Mouse (Mus musculus) intestine, embryonic 16.5 days (tissue): ENCODE measurements around the gene Adgrb3. TPM values are rescaled to one million over a fixed set of nuclear protein-coding genes. Genes with fewer than 3 reads are reported as not detected.
"Not testable (repeated sequence)": the region's sequence is repeated elsewhere in the genome, so short reads cannot be mapped to it uniquely, and the experiment has no call there.

Experiments used
- ATAC-seq: fragments of 200-750 bp; cut with Nextera tagmentation; 2 replicates; pipeline ENCODE4 v1.8.0; 2017; ENCODE audit warnings: moderate TSS enrichment, moderate library complexity
- H3K27ac ChIP-seq: fragments of 300-500 bp; sonication (generic); 2 replicates; pipeline ENCODE4 v1.5.1; 2014; ENCODE audit warnings: mild to moderate bottlenecking, low read length
- H3K27me3 ChIP-seq: fragments of 300-500 bp; sonication (generic); replicated peaks from 2 replicates; pipeline ENCODE4 v1.6.1; 2014; ENCODE audit warnings: low read length, control low read depth, mixed read lengths; ENCODE audit not compliant: control insufficient read depth, insufficient read depth
- H3K36me3 ChIP-seq: fragments of 300-500 bp; sonication (generic); 2 replicates; pipeline ENCODE4 v1.6.1; 2014; ENCODE audit warnings: low read length, control low read depth; ENCODE audit not compliant: control insufficient read depth, insufficient read depth
- H3K4me1 ChIP-seq: fragments of 300-500 bp; sonication (generic); 2 replicates; pipeline ENCODE4 v1.6.1; 2014; ENCODE audit warnings: low read length, control low read depth, mixed read lengths; ENCODE audit not compliant: control insufficient read depth, insufficient read depth
- H3K4me2 ChIP-seq: fragments of 300-500 bp; sonication (generic); 2 replicates; pipeline ENCODE4 v1.6.1; 2014; ENCODE audit warnings: low read depth, low read length, control low read depth
- H3K4me3 ChIP-seq: fragments of 300-500 bp; sonication (generic); 2 replicates; pipeline ENCODE4 v1.5.1; 2014; ENCODE audit warnings: mild to moderate bottlenecking, low read length
- H3K9ac ChIP-seq: fragments of 300-500 bp; sonication (generic); 2 replicates; pipeline ENCODE4 v1.6.1; 2014; ENCODE audit warnings: low read depth, low read length
- H3K9me3 ChIP-seq: fragments of 300-500 bp; sonication (generic); 2 replicates; pipeline ENCODE4 v1.6.1; 2016; ENCODE audit warnings: low read length, control low read depth; ENCODE audit not compliant: control insufficient read depth
- WGBS: fragments of 180-500 bp; shearing (Covaris S2); extraction: QIAGEN DNeasy Blood & Tissue Kit; methylation state at CpG from one replicate; pipeline ENCODE4 v1.1.7; 2014; 5-methylcytosine and 5-hydroxymethylcytosine counted together
- polyA plus RNA-seq: library from polyadenylated mRNA; unstranded; fragments of >200 nt; fragmentation: Nextera tagmentation; extraction: Ambion mirVana; gene quantifications from 2 replicates; pipeline ENCODE4 v1.2.1, GENCODE M21; 2015

Adgrb3 gene
- polyA plus RNA-seq, 1 experiment from 2014 or later, result 1.9 TPM

DNA sequence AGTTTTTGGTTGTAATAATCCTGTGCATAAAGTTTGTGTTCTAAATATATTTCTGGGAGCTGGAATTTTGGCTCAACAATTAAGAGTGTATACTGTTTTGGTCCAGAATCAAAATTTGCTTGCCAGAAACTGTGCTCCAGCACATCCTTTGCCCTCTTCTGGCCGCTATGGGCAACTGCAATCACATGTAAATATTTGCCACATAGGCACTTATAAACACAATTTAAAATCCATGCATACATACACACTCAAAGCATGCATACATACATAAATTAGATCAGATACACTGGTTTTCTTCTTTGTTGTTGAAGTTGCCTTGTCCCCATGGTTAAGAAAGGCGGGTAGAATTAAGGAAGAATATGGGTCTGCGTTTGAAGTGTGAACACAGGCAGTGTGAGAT lies 132.7 kb downstream of the Adgrb3 start:
- no peak for ATAC-seq
- 69% methylated on average over 3 of the region's 3 CpGs for WGBS

DNA sequence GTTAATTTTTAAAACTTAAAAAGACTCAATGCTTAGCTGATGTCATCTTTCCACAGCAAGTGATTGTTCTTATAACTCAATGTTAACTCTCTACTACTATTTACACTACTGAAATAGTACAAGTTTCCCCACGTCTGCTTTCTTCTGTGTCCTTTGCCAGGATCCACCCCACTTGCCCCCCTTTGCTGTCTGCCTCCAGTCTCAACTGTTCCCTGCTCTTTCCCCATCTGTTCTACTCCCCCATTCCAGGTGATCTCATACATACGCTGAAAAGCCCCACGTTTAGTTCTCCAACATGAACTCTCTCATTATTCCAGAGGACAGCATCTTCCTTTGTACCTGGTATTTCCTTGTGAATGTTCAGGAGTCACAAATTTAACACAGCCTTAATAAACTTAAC lies 147.4 kb downstream of the Adgrb3 start:
- no peak for ATAC-seq
- 69% methylated on average over 3 of the region's 3 CpGs for WGBS
- no peaks in the 10 kb centered on the region for H3K4me1 ChIP-seq

More for the DNA sequence above, 132.7 kb downstream of the Adgrb3 start:
- H3K27ac ChIP-seq, result no peak overlapping the region
- no peaks in the 10 kb centered on the region for H3K36me3 ChIP-seq
- H3K9me3 ChIP-seq, result no peaks in the 10 kb centered on the region
- no peak overlapping the region for H3K4me3 ChIP-seq
- H3K4me1 ChIP-seq, result no peaks in the 10 kb centered on the region
- no peak overlapping the region for H3K4me2 ChIP-seq
- no peaks in the 10 kb centered on the region for H3K27me3 ChIP-seq
- no peak overlapping the region for H3K9ac ChIP-seq

DNA sequence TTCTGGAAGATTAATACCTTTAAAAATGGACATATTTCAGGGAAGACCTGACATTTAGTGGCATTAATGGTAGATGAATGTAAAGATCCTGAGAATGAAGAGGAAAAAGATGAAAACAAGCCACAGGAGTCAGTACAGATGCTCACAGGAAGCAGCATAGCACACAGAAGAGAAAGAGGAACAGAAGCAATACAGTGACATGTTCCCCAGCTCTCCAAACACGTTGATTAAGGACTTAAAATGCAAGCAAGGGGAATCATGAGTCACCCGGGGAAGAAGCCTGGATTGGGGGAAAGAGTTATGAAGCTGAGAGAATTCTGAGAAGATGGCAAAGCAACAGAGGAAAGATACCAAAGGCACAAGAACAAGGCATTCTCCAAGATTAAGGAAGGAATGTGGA lies 149.9 kb downstream of the Adgrb3 start:
- Histone ChIP-seq H3K4me1 (no peaks in the 10 kb centered on the region), H3K27ac (no peak overlapping the region), H3K4me3 (no peak overlapping the region), H3K9ac (no peak overlapping the region), H3K9me3 (no peaks in the 10 kb centered on the region), H3K36me3 (no peaks in the 10 kb centered on the region), H3K4me2 (no peak overlapping the region), H3K27me3 (no peaks in the 10 kb centered on the region)
- WGBS, result 54% methylated on average over 2 of the region's 2 CpGs
- no peak for ATAC-seq

More for the DNA sequence above, 147.4 kb downstream of the Adgrb3 start:
- no peak overlapping the region for H3K9ac ChIP-seq
- no peak overlapping the region for H3K27ac ChIP-seq
- no peak overlapping the region for H3K4me3 ChIP-seq
- H3K36me3 ChIP-seq, result no peaks in the 10 kb centered on the region
- no peaks in the 10 kb centered on the region for H3K27me3 ChIP-seq
- H3K9me3 ChIP-seq, result no peaks in the 10 kb centered on the region
- H3K4me2 ChIP-seq, result no peak overlapping the region

DNA sequence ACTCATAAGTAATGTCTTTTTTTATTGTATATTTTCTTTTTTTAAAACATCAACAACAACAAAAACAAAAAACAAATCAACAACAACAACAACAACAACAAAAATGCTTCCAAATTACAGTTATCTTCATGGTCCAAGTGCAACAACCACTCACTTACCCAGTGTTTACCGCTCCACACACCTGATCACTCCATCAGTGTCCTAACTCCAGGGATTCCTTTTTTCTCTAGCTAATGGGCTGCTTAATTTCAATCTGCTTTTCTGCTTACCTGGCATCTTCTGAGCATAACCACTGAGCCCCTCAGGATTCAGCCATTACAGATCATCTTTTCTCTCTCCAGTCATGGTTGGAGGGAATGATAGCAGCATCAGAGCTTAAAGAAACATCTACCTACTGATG lies 176.8 kb downstream of the Adgrb3 start:
- ATAC-seq, result no peak
- Histone ChIP-seq H3K4me2 (no peak overlapping the region), H3K9me3 (no peaks in the 10 kb centered on the region), H3K9ac (no peak overlapping the region), H3K4me3 (no peak overlapping the region), H3K4me1 (no peaks in the 10 kb centered on the region), H3K27me3 (no peaks in the 10 kb centered on the region), H3K27ac (no peak overlapping the region), H3K36me3 (no peaks in the 10 kb centered on the region)
- WGBS, result 90% methylated on average over 1 of the region's 1 CpGs

DNA sequence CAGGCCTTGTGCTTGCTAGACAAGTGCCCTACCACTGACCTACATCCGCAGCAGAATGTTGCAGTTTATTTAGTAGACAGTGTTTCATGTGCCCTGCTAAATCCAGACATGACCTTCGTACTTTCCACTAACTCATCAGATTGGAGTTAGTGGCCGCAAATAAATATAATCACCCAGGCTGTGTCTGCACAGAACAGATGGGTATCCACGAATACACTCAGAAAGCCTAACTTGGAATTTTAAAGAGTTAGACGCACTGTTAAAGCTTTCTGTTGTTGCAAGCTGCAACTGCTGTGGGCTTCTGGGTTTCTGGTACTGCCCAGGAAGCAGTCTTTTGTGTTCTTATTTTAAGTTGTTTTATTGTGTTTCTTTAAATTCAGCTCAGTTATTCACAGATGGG lies 185.3 kb downstream of the Adgrb3 start:
- 65% methylated on average over 5 of the region's 5 CpGs for WGBS
- no peak for ATAC-seq
- Histone ChIP-seq H3K4me1 (no peaks in the 10 kb centered on the region), H3K4me2 (no peak overlapping the region), H3K9ac (no peak overlapping the region), H3K27ac (no peak overlapping the region), H3K4me3 (no peak overlapping the region), H3K36me3 (no peaks in the 10 kb centered on the region), H3K9me3 (no peaks in the 10 kb centered on the region), H3K27me3 (no peaks in the 10 kb centered on the region)

DNA sequence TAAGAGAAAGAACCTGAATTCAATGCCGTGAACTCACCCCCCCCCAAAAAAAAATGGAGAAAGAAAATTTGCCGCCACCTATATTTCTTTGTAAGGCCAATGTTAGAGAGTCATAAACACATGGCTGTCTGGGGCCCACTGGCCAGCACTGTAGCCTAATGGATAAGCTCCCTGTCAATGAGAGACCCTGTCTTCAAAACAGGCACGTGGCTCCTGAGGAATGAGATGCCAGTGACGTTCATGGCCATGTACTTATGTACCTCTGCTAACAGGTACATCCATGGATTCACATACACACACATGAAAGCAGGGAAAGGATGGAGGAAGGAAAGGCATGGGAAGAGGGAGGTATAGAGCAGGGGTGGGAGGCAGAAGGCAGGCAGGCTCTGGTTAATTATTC lies 208.0 kb downstream of the Adgrb3 start:
- Histone ChIP-seq H3K9ac (no peak overlapping the region), H3K4me1 (no peaks in the 10 kb centered on the region), H3K36me3 (no peaks in the 10 kb centered on the region), H3K27ac (no peak overlapping the region), H3K4me2 (no peak overlapping the region), H3K27me3 (no peaks in the 10 kb centered on the region), H3K4me3 (no peak overlapping the region), H3K9me3 (no peaks in the 10 kb centered on the region)
- no peak for ATAC-seq
- 59% methylated on average over 4 of the region's 4 CpGs for WGBS

DNA sequence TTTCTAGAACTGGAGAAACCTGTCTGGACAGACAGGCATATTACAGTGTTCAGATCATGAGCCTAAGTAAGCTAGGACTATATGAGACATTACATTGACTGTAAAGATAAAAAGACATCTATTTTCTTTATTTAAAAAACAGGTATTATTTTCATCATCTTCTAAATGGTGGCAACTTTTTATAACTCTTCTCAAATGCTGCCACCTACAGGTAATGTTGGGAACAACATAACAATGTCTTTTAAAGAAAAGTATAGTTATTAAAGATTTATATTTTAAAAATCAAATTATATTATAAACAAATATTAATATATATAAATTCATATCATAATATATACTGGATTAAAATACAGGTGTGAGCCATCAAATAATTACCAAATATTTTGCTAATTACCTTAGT lies 212.6 kb downstream of the Adgrb3 start:
- Histone ChIP-seq H3K9me3 (no peaks in the 10 kb centered on the region), H3K4me2 (no peak overlapping the region), H3K9ac (no peak overlapping the region), H3K27ac (no peak overlapping the region), H3K4me1 (no peaks in the 10 kb centered on the region), H3K27me3 (no peaks in the 10 kb centered on the region), H3K4me3 (no peak overlapping the region), H3K36me3 (no peaks in the 10 kb centered on the region)
- no peak for ATAC-seq

DNA sequence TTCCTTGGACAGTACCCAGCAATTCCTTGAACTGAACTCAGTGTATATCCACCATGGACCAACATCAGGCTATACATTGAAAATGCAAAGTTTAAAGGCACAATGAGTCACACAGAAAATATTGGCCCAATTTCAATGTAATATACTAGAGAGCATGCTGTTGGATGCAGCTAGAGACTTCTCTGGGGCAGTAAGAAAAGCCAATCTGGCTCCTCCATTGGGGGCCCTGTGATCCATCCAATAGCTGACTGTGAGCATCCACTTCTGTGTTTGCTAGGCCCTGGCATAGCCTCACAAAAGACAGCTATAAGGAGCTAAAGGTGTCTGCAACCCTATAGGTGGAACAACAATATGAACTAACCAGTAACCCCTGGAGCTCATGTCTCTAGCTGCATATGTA lies 218.7 kb downstream of the Adgrb3 start:
- H3K9ac ChIP-seq, H3K4me1 ChIP-seq, H3K4me2 ChIP-seq, H3K4me3 ChIP-seq, H3K27me3 ChIP-seq, H3K27ac ChIP-seq, H3K9me3 ChIP-seq, ATAC-seq, H3K36me3 ChIP-seq: not testable (repeated sequence)

DNA sequence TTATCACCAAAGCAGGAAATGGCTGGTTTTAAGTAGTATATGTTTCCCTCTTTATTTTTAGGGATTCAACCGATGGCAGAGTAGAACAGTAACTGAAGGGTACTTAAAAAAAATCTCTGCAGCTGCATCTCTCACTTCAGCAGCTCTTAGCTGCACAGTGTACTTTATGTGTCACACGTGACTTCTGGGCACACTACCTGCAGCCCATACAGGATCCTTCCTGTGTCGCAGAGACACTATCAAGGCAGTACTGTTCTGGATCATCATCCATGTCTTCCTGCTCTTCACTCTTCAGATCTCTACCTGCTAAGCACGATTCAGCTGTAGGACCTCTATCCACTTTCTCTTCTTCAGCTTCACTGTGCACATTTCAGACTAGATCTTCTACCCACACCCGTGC lies 230.6 kb downstream of the Adgrb3 start:
- ATAC-seq, result no peak
- 83% methylated on average over 5 of the region's 5 CpGs for WGBS
- H3K4me1 ChIP-seq, result no peaks in the 10 kb centered on the region

DNA sequence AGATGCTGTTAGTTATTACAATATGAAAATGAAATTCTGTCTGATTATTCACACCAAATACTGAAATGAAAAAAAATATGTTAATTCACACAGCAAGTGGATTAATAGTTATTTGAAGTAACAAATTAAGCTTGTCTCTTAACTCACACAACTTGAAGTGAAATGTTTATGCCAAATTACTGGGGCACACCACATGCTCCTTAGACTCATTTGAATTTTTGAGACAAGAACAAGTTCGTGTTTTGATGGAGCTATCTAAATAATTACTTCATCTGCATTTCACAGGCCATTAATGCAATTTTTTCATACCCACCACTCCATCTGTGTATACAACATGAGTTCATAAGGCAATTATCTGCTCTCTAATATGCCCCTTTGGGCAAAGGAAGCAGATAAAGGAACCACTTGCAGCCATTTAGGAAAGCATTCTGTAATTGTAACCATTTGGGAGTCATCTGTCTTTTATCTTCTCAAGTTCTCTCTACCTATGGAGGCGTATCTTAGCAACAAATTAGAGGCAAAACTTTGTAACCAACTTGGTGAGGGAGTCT lies 240.9 kb downstream of the Adgrb3 start:
- Histone ChIP-seq H3K4me3 (no peak overlapping the region), H3K36me3 (no peaks in the 10 kb centered on the region), H3K9ac (no peak overlapping the region), H3K27ac (no peak overlapping the region), H3K4me2 (no peak overlapping the region), H3K4me1 (no peaks in the 10 kb centered on the region), H3K9me3 (no peaks in the 10 kb centered on the region), H3K27me3 (no peaks in the 10 kb centered on the region)
- ATAC-seq, result no peak
- 64% methylated on average over 2 of the region's 2 CpGs for WGBS

More for the DNA sequence above, 230.6 kb downstream of the Adgrb3 start:
- Histone ChIP-seq H3K4me3 (no peak overlapping the region), H3K9ac (no peak overlapping the region), H3K9me3 (no peaks in the 10 kb centered on the region), H3K36me3 (no peaks in the 10 kb centered on the region), H3K4me2 (no peak overlapping the region), H3K27me3 (no peaks in the 10 kb centered on the region), H3K27ac (no peak overlapping the region)
